Mouse (Mus musculus): ENCODE measurements around the gene C9.

GRCm38 (mm10) chr15:6539639-6540338, 94.7 kb downstream of the C9 start:
- TF ChIP-seq POLR2A (IDR thresholded peaks at IDR 0.05; ENCODE audit: insufficient read depth, low read length) (no peak), CTCF (IDR thresholded peaks at IDR 0.05; ENCODE audit: low read depth, low read length) (no peak), EP300 (IDR thresholded peaks at IDR 0.05; ENCODE audit: insufficient read depth, low read depth, low read length) (no peak)

Data from ES-Bruce4 (cell line).